Mouse (Mus musculus) intestine, postnatal 0 days (tissue): ENCODE measurements around the gene Azin2. TPM values are rescaled to one million over a fixed set of nuclear protein-coding genes. Genes with fewer than 3 reads are reported as not detected.

Experiments used
- ATAC-seq: fragments of 200-750 bp; cut with Nextera tagmentation; 2 replicates; pipeline ENCODE4 v1.8.0; 2017; ENCODE audit warnings: mild to moderate bottlenecking, moderate TSS enrichment, moderate library complexity
- H3K27ac ChIP-seq: fragments of 300-500 bp; sonication (generic); 2 replicates; pipeline ENCODE4 v1.5.1; 2014; ENCODE audit warnings: mild to moderate bottlenecking, low read depth, low read length, moderate library complexity
- H3K27me3 ChIP-seq: fragments of 300-500 bp; sonication (generic); replicated peaks from 2 replicates; pipeline ENCODE4 v1.6.1; 2014; ENCODE audit warnings: low read length, mixed read lengths; ENCODE audit not compliant: control insufficient read depth, insufficient read depth
- H3K36me3 ChIP-seq: fragments of 300-500 bp; sonication (generic); 2 replicates; pipeline ENCODE4 v1.6.1; 2014; ENCODE audit warnings: mild to moderate bottlenecking, moderate library complexity; ENCODE audit not compliant: control insufficient read depth, insufficient read depth
- H3K4me1 ChIP-seq: fragments of 300-500 bp; sonication (generic); replicated peaks from 2 replicates; pipeline ENCODE4 v1.6.1; 2014; ENCODE audit warnings: antibody characterized with exemption, low read length, mixed read lengths; ENCODE audit not compliant: control insufficient read depth, insufficient read depth
- H3K4me2 ChIP-seq: fragments of 300-500 bp; sonication (generic); replicated peaks from 2 replicates; pipeline ENCODE4 v1.6.1; 2014; ENCODE audit warnings: low read depth, mild to moderate bottlenecking, moderate library complexity
- H3K4me3 ChIP-seq: fragments of 300-500 bp; sonication (generic); 2 replicates; pipeline ENCODE4 v1.5.1; 2014; ENCODE audit warnings: low read depth, low read length
- H3K9ac ChIP-seq: fragments of 300-500 bp; sonication (generic); 2 replicates; pipeline ENCODE4 v1.6.1; 2014; ENCODE audit warnings: mild to moderate bottlenecking, low read depth, low read length
- H3K9me3 ChIP-seq: fragments of 300-500 bp; sonication (generic); 2 replicates; pipeline ENCODE4 v1.6.1; 2016; ENCODE audit warnings: mixed run types; ENCODE audit not compliant: control insufficient read depth
- CTCF ChIP-seq: sonication (generic); IDR thresholded peaks from 2 replicates; pipeline ENCODE4 v1.5.1; 2016; ENCODE audit warnings: low read depth, mild to moderate bottlenecking, control low read depth, antibody characterized with exemption, moderate library complexity
- WGBS: fragments of 180-500 bp; shearing (Covaris S2); extraction: QIAGEN DNeasy Blood & Tissue Kit; methylation state at CpG from one replicate; pipeline ENCODE4 v1.1.7; 2014; 5-methylcytosine and 5-hydroxymethylcytosine counted together
- polyA plus RNA-seq: library from polyadenylated mRNA; unstranded; fragments of >200 nt; fragmentation: Nextera tagmentation; extraction: Ambion mirVana; gene quantifications from 2 replicates; pipeline ENCODE4 v1.2.1, GENCODE M21; 2015

The Azin2 gene
- polyA plus RNA-seq, 1 experiment from 2014 or later: 13.1 TPM

DNA sequence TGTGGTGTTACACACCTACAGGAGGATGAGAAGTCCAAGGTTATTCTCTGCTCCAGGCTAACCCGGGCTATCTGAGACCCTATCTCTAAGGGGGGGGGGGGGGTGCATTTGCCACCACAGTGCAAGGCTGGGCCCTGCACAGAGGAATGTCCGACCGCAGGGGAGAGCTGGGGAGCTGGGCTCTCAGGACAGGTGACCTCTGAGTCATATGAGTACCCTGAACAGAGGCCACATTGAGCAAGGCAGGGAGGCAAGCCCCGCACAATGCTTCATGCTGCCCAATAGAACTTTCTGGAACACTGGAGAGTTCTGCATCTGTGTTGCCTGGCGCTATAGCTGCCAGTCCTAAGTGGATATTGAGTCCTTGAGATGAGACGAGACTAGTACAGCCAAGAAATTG is 70.1 kb downstream of the Azin2 start:
- TF ChIP-seq CTCF: no peak
- ATAC-seq: no peak
- Histone ChIP-seq H3K36me3 (no peaks in the 10 kb centered on the region), H3K9ac (no peak overlapping the region), H3K4me3 (no peak overlapping the region), H3K4me1 (no peaks in the 10 kb centered on the region), H3K4me2 (no peak overlapping the region), H3K27ac (no peak overlapping the region), H3K27me3 (no peaks in the 10 kb centered on the region), H3K9me3 (no peaks in the 10 kb centered on the region)
- 87% methylated on average over 6 of the region's 6 CpGs for WGBS

DNA sequence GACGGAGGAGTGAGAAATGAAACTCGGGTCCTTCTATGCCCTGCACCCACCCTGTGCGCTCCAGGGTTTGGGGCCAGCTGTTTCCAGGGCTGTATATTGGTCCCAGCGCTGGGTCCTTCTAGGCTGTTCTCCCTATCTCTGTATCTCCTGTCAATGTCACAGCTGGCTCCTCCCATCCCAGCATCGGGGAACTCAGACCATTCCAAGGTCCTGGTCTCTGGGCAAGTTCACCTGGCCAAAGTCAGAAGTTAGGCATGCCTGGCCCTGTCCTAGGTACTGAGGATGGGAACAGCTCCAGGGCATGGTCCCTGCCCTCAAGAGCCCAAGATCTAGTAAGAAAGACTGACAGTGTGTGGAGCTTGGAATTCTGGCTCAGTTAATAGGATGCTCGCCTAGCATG is 70.5 kb downstream of the Azin2 start:
- no peak for ATAC-seq
- TF ChIP-seq CTCF: no peak
- Histone ChIP-seq H3K9me3 (no peaks in the 10 kb centered on the region), H3K4me2 (no peak overlapping the region), H3K9ac (no peak overlapping the region), H3K4me1 (no peaks in the 10 kb centered on the region), H3K4me3 (no peak overlapping the region), H3K27me3 (no peaks in the 10 kb centered on the region), H3K36me3 (no peaks in the 10 kb centered on the region), H3K27ac (no peak overlapping the region)
- WGBS: 75% methylated on average over 6 of the region's 6 CpGs

DNA sequence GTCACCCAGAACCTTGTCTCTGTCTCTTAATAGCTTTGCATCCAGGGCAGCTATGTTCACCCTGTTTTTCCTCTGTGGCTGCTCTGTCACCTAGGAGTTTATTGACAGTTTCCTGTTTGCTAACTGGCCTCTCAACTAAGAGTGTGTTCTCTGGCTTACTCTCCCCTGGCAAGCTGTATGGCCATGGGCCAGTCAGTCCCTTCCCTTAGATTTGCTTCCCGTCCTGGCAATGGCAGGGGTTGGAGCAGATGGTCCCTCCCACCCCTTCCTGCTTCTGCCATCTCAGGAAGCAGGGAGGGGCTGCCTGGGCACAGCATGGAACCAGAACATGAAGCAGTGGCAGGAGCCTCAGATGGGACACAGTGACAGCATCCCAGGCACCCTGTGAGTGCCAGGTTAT is 71.1 kb downstream of the Azin2 start:
- TF ChIP-seq CTCF: no peak
- ATAC-seq: no peak
- Histone ChIP-seq H3K9me3 (no peaks in the 10 kb centered on the region), H3K9ac (no peak overlapping the region), H3K4me1 (no peaks in the 10 kb centered on the region), H3K4me3 (no peak overlapping the region), H3K27ac (no peak overlapping the region), H3K36me3 (no peaks in the 10 kb centered on the region), H3K27me3 (no peaks in the 10 kb centered on the region), H3K4me2 (no peak overlapping the region)
- 13% methylated on average over 1 of the region's 1 CpGs for WGBS

DNA sequence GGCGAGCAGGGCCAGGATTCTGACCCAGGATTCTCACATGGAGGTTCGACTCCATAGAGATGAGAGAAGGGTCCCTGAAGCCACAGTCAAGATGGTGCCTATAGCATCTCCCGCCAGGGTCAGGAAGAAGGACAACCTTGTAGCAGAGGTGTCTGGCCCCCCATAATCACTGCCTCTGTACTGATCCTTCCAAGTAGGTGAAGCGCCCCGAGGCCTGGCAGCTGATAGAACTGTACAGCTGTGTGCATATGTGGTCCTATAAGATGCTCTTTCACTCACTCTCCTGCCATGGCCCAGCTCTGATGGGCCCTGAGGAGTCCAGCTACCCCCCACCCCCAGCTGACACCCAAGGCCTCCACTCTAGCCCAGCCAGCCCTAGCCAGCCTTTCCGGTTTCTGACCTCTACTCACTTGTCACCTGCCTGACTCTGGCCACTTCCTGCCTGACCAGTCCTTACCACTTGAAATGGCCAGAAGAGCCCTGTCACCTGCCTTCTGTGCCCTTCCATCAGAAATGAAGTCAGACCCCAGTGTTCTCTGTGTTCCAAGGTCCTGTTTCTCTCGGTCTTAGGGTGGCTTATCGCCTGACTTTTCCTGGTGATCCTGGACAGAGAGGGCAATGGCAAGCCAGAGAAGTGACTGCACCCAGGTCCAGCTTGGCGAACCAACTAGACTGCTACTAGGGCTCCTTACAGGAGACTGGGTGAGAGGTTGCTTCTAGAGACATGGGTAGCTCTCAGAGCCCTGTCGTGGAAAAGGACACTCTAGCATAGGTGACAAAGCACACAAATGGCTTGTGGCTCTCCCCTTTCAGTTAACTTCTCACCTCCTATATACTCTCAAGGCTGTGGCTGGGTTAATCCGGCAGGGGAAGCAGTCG is 72.3 kb downstream of the Azin2 start:
- no peak for TF ChIP-seq CTCF
- H3K4me1 ChIP-seq: no peaks in the 10 kb centered on the region
- ATAC-seq: no peak
- no peak overlapping the region for H3K4me3 ChIP-seq
- H3K27me3 ChIP-seq: no peaks in the 10 kb centered on the region
- 81% methylated on average over 12 of the region's 12 CpGs for WGBS
- no peak overlapping the region for H3K4me2 ChIP-seq
- no peaks in the 10 kb centered on the region for H3K36me3 ChIP-seq
- no peak overlapping the region for H3K27ac ChIP-seq
- no peak overlapping the region for H3K9ac ChIP-seq
- H3K9me3 ChIP-seq: no peaks in the 10 kb centered on the region

DNA sequence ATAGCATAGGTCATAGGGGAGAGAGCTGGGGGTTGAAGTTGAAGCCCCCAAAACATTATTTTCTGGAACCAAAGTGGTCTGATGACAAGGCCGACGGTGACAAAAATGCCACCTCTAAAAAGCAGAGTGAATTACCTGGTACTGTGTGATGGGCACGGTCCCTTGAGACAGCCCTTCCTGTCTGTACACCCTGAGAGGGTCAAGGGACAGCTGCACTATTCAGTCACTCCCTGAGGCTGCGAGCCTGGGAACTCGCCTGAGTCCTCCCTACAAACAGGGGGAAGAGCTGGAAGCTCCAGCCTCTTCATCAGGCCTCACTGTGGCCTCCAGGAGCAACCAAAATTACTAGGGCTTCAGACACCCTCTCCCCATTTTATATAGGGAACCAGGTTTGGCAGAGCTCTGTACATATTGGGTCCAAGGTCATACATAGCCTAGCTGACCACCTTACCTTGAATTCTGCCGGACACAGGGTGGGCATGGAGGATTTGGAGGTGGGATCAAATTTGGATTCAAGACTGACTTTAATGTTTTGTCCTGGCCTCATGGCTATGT is 73.7 kb downstream of the Azin2 start:
- Histone ChIP-seq H3K4me2 (no peak overlapping the region), H3K27ac (no peak overlapping the region), H3K4me3 (no peak overlapping the region), H3K36me3 (no peaks in the 10 kb centered on the region), H3K9ac (no peak overlapping the region), H3K4me1 (peaks cover 8% of the 10 kb centered on the region; the same call in 1 of the 2 replicates), H3K27me3 (no peaks in the 10 kb centered on the region), H3K9me3 (no peaks in the 10 kb centered on the region)
- TF ChIP-seq CTCF: no peak
- no peak for ATAC-seq
- WGBS: 86% methylated on average over 6 of the region's 6 CpGs

DNA sequence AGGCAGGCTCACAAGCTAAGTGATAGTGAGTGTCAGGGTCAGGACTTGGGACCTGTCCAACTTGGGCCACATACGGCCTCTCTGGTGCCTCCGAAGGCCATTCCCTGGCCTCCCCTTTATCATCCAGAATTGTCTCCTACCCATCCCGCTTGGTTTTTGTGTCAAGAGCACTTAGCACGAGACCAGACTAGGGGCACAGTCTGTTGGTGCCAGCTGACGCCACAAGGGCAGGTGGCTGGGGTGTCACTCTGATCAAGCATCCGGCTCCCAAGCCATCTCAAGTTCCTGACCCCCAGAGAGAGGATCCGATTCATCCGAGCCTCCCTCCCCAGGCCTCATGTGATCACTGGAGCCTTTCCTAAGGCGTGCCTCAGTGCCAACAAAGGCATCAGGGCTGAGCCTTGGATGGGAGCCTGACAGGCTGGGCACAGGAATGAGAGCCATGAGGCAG is 74.6 kb downstream of the Azin2 start:
- H3K27me3 ChIP-seq: no peaks in the 10 kb centered on the region
- H3K36me3 ChIP-seq: no peaks in the 10 kb centered on the region
- 78% methylated on average over 9 of the region's 9 CpGs for WGBS

More for the DNA sequence above, 74.6 kb downstream of the Azin2 start:
- ATAC-seq: no peak
- Histone ChIP-seq H3K9me3 (no peaks in the 10 kb centered on the region), H3K4me1 (peaks cover 10% of the 10 kb centered on the region; the same call in 1 of the 2 replicates), H3K4me3 (no peak overlapping the region), H3K27ac (no peak overlapping the region), H3K9ac (no peak overlapping the region), H3K4me2 (no peak overlapping the region)
- TF ChIP-seq CTCF: no peak
